Mouse (Mus musculus) heart, postnatal 25 days (tissue): ENCODE results near the gene Pip5k1c. TPM values are rescaled to one million over a fixed set of nuclear protein-coding genes. Genes with fewer than 3 reads are reported as not detected.

Source experiments
- DNase-seq: peaks from one replicate; pipeline ENCODE4 v3.0.0; 2022; ENCODE audit warnings: low spot score
- intact Hi-C: fragments of 180-260 bp; cut with DNase I; formaldehyde crosslinking; loops from one replicate; pipeline ENCODE4 v1.15.1; 2025
- microRNA-seq: library from miRNA; unstranded; fragments of <30 nt; microRNA quantifications from one replicate; pipeline ENCODE4 v1.2.0, GENCODE M21; 2022
- total RNA-seq, 2 experiments: library from RNA; stranded (reverse); gene quantifications; 2 replicates each; pipeline ENCODE4 v1.2.3; 2021

Gene Pip5k1c
- total RNA-seq, 2 experiments from 2014 or later: 30.0 to 33.7 TPM

DNA sequence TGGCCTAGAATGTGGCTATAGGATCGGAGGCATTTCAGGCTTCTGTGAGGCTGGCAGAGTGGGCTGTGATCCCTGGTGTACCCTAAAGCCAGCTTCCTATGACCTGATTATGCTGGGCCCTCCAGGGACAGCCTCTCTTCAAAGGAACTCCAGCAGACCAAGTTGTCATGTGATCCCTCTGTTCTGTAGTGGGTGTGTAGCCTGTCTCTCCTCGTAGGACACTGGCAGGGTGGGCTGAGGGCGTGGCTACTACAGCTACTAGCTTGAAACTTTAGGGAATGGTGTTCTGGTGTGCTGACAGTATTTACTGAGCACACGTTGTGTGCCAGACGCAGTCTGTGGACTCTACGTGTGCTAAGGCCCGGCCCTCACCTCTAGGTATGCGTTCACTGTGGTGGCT lies 68.0 kb downstream of the Pip5k1c start:
- intact Hi-C loops: no loop called here
- DNase-seq: no peak

DNA sequence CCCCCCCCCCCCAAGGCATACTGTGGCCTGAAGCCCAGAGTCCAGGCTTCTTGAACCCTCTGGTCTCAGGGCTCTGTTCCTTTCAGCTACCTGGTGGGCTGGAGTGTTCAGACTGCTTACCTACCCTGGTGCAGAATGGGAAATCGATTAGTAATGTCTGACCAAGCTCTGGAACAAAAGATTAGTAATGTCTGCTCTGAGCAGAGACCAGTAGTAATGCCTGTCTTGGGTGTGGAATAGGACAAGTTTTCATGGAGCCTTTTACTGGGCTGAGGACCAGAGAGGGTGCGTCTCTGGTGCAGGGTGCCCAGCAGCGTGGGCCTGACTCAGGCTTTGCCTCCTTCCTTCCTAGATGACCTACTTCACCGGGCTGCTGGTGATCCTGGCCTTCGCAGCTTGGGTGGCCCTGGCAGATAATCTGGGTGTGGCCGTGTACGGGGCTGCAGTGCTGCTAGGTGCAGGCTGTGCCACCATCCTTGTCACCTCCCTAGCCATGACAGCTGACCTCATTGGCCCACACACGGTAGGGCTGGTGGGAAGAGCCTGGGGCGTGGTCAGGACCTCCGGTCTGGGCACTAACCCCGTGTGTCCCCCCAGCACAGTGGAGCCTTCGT lies 69.7 kb downstream of the Pip5k1c start:
- intact Hi-C loops: no loop called here
- DNase-seq: no peak

GRCm38 (mm10) chr10:81363436-81364346 lies 70.9 kb downstream of the Pip5k1c start:
- intact Hi-C loops: no loop called here
- no peak for DNase-seq

GRCm38 (mm10) chr10:81364666-81365065 lies 71.9 kb downstream of the Pip5k1c start:
- intact Hi-C loops: no loop called here
- no peak for DNase-seq

GRCm38 (mm10) chr10:81365073-81365472 lies 72.3 kb downstream of the Pip5k1c start:
- intact Hi-C loops: no loop called here

GRCm38 (mm10) chr10:81365672-81366476 lies 73.1 kb downstream of the Pip5k1c start, which contains the start of gene 4930404N11Rik:
TSS of gene 4930404N11Rik (minus strand) at chr10:81365816.
- intact Hi-C loops: no loop called here
- DNase-seq: no peak

More at GRCm38 (mm10) chr10:81365073-81365472, 72.3 kb downstream of the Pip5k1c start:
- DNase-seq: no peak

- intact Hi-C loops: no loop called here
- no peak for DNase-seq
These were observed 73.9 kb downstream of the Pip5k1c start for GRCm38 (mm10) chr10:81366477-81367206.

DNA sequence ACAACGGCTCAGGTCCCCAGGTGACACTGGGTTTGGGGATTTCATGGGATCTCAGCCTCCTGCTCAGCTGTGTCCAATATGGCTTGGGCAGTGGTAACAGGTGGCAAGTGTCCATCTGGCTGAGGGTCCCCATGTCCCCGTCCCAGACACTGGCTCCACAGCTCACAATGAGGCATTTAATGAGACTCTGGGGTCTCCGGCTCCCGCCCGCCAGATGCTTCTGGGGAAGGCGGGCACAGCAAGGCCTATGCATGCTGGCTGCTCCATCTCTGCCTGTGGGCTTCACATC lies 74.4 kb downstream of the Pip5k1c start:
- DNase-seq: no peak
- intact Hi-C loops: no loop called here

Small RNAs within 50 kb of the gene (microRNA-seq; reads per million reads assigned to microRNA genes)
- 41.7 reads per million, percentile 47 among the genes with 10 or more reads in this experiment for gene Mir3057

Other genes with a start within 250 kb of the Pip5k1c start
- 10 to 100 TPM; 86.7 to 93.2 TPM for gene Sgta, start 232.8 kb upstream of the Pip5k1c start, total RNA-seq
- gene Thop1, start 222.9 kb upstream of the Pip5k1c start, total RNA-seq: 10 to 100 TPM; 12.3 to 13.2 TPM
- 1 to 10 TPM in 1 of 2 experiments, under 1 TPM in 1; 0.87 to 1.2 TPM for gene Creb3l3, start 194.1 kb upstream of the Pip5k1c start, total RNA-seq
- gene Map2k2, start 187.0 kb upstream of the Pip5k1c start, total RNA-seq: 100 to 1,000 TPM; 122 to 123 TPM
- gene Zbtb7a, start 157.7 kb upstream of the Pip5k1c start, total RNA-seq: 10 to 100 TPM; 34.5 to 42.2 TPM
- 10 to 100 TPM; 15.6 to 17.4 TPM for gene Pias4, start 125.0 kb upstream of the Pip5k1c start, total RNA-seq
- gene Eef2, start 116.3 kb upstream of the Pip5k1c start, total RNA-seq: 1,000 to 10,000 TPM in 1 of 2 experiments, 100 to 1,000 TPM in 1; 925 to 1,035 TPM
- 10 to 100 TPM; 26.4 to 28.7 TPM for gene Dapk3, start 110.0 kb upstream of the Pip5k1c start, total RNA-seq
- not detected for gene 4930442H23Rik, start 109.1 kb upstream of the Pip5k1c start, total RNA-seq
- gene Nmrk2, start 90.9 kb upstream of the Pip5k1c start, total RNA-seq: 10 to 100 TPM in 1 of 2 experiments, 1 to 10 TPM in 1; 6.9 to 13.4 TPM
- under 1 TPM; 0.05 to 0.06 TPM for gene Atcay, start 62.1 kb upstream of the Pip5k1c start, total RNA-seq
- gene Zfr2, start 59.8 kb upstream of the Pip5k1c start, total RNA-seq: 1 to 10 TPM; 2.2 to 2.8 TPM
- gene Matk, start 40.0 kb upstream of the Pip5k1c start, total RNA-seq: under 1 TPM; 0.42 to 0.61 TPM
- gene Mrpl54, start 26.0 kb upstream of the Pip5k1c start, total RNA-seq: 10 to 100 TPM; 93.8 to 96.6 TPM
- 100 to 1,000 TPM in 1 of 2 experiments, 10 to 100 TPM in 1; 98.4 to 123 TPM for gene Apba3, start 26.0 kb upstream of the Pip5k1c start, total RNA-seq
- not detected for gene Tjp3, start 1.4 kb upstream of the Pip5k1c start, total RNA-seq
- gene Cactin, start 28.1 kb downstream of the Pip5k1c start, total RNA-seq: 10 to 100 TPM; 13.5 to 16.6 TPM
- 1 to 10 TPM; 4.8 to 5.7 TPM for gene Tbxa2r, start 35.8 kb downstream of the Pip5k1c start, total RNA-seq
- 1 to 10 TPM; 4.8 to 5.4 TPM for gene Gipc3, start 50.3 kb downstream of the Pip5k1c start, total RNA-seq
- 10 to 100 TPM; 68.7 to 70.2 TPM for gene Hmg20b, start 57.5 kb downstream of the Pip5k1c start, total RNA-seq
- gene Mfsd12, start 64.5 kb downstream of the Pip5k1c start, total RNA-seq: 10 to 100 TPM; 12.5 to 13.7 TPM
- gene 4930404N11Rik, start 72.9 kb downstream of the Pip5k1c start, total RNA-seq: 1 to 10 TPM in 1 of 2 experiments, under 1 TPM in 1; 0.78 to 1.2 TPM
- gene Fzr1, start 85.6 kb downstream of the Pip5k1c start, total RNA-seq: 10 to 100 TPM; 27.7 to 32.3 TPM
- gene Dohh, start 91.5 kb downstream of the Pip5k1c start, total RNA-seq: 10 to 100 TPM; 52.0 to 56.2 TPM
- under 1 TPM; 0.61 to 0.78 TPM for gene Gm48551, start 91.5 kb downstream of the Pip5k1c start, total RNA-seq
- under 1 TPM in 1 of 2 experiments, not detected in 1; 0.70 TPM for gene Gm48552, start 96.0 kb downstream of the Pip5k1c start, total RNA-seq
- 1 to 10 TPM; 2.0 TPM for gene Smim24, start 100.1 kb downstream of the Pip5k1c start, total RNA-seq
- 100 to 1,000 TPM; 110 to 130 TPM for gene Nfic, start 162.7 kb downstream of the Pip5k1c start, total RNA-seq
- under 1 TPM; 0.17 to 0.47 TPM for gene Celf5, start 189.7 kb downstream of the Pip5k1c start, total RNA-seq
- gene Ncln, start 203.4 kb downstream of the Pip5k1c start, total RNA-seq: 10 to 100 TPM; 65.3 to 65.6 TPM
- gene S1pr4, start 207.2 kb downstream of the Pip5k1c start, total RNA-seq: 1 to 10 TPM; 1.0 to 1.1 TPM
- gene Gna15, start 231.3 kb downstream of the Pip5k1c start, total RNA-seq: 1 to 10 TPM in 1 of 2 experiments, under 1 TPM in 1; 0.81 to 1.0 TPM